Comparison of ENCODE assay signal across 8 mouse cellular contexts in genomic region chr4:133631769-133632411, GRCm38 (mm10). TPM values are rescaled to one million over a fixed set of nuclear protein-coding genes. Genes with fewer than 3 reads are reported as not detected.
A peak's percentile ranks its signal among the peaks of the same experiment; 100 is the strongest.
DNase-seq lines count a peak whose midpoint lies in the region; ATAC-seq lines count a peak whose summit lies in the region.

No protein-coding gene starts in this region.

- DNase-seq in thymus, postnatal 25 days = peak; percentile 24
- no peak for DNase-seq in thymus, adult 18-20 months
- DNase-seq in kidney, adult 9 months = peak; percentile 55
- DNase-seq in lung, postnatal 25 days (ENCODE audit: low spot score) = peak; percentile 58
- no peak for DNase-seq in spleen, postnatal 4 days (ENCODE audit: low spot score in 2 of 2)
- DNase-seq in gastrocnemius, postnatal 25 days = no peak

- peak overlapping the region; percentile 94 for H3K9ac ChIP-seq in forebrain, embryonic 16.5 days (replicated peaks; ENCODE audit: low read depth, low read length)

- no peaks in the 10 kb centered on the region for H3K9me3 ChIP-seq in forebrain, embryonic 16.5 days (ENCODE audit: control insufficient read depth, low read length)

- H3K27ac ChIP-seq in forebrain, embryonic 16.5 days (ENCODE audit: low read length) = no peak overlapping the region

- H3K27me3 ChIP-seq in forebrain, embryonic 16.5 days (replicated peaks; ENCODE audit: control insufficient read depth, insufficient read depth, low read length) = no peaks in the 10 kb centered on the region

- H3K36me3 ChIP-seq in forebrain, embryonic 16.5 days (ENCODE audit: control insufficient read depth, insufficient read depth) = 0 out of 2 replicates have a peak, but pooled peaks cover 2% of the 10 kb centered on the region

- peak overlapping the region; percentile 77 for H3K4me3 ChIP-seq in forebrain, embryonic 16.5 days (replicated peaks; ENCODE audit: low read length)

- ATAC-seq in forebrain, embryonic 16.5 days = no peak
- ATAC-seq in megakaryocyte-erythroid progenitor cell, adult 5-6 weeks (replicated peaks; ENCODE audit: low FRiP score, low TSS enrichment, poor library complexity, severe bottlenecking) = no peak

- H3K4me1 ChIP-seq in forebrain, embryonic 16.5 days (replicated peaks; ENCODE audit: control insufficient read depth, insufficient read depth, low read length) = peaks cover 17% of the 10 kb centered on the region

- peak overlapping the region; percentile 93 for H3K4me2 ChIP-seq in forebrain, embryonic 16.5 days (ENCODE audit: low read length)

- 35% methylated on average over 9 of the region's 9 CpGs for WGBS in forebrain, embryonic 16.5 days

RNA-seq across cellular contexts. Expression of gene Zdhhc18, which starts 18.1 kb away (rescaled TPM):
- polyA plus RNA-seq in forebrain, embryonic 16.5 days (2015; fragmentation: Nextera tagmentation; extraction: Ambion mirVana) = 3.5 and 4.5 TPM in 2 replicates
- total RNA-seq in megakaryocyte-erythroid progenitor cell, adult 5-6 weeks (2014; fragmentation: Nextera tagmentation) = 16.2 and 24.1 TPM in 2 replicates
- 5.0 and 8.1 TPM in 2 replicates for total RNA-seq in megakaryocyte-erythroid progenitor cell, adult 5-6 weeks (2017)
- total RNA-seq in gastrocnemius, postnatal 25 days (2021) = 10 to 100 TPM; 22.9 to 24.3 TPM

RNA-seq across cellular contexts. Expression of gene Sfn, which starts 29.9 kb away (rescaled TPM):
- polyA plus RNA-seq in forebrain, embryonic 16.5 days (2015; fragmentation: Nextera tagmentation; extraction: Ambion mirVana) = 1.0 and 1.6 TPM in 2 replicates
- total RNA-seq in megakaryocyte-erythroid progenitor cell, adult 5-6 weeks (2014; fragmentation: Nextera tagmentation) = 1.7 and 2.7 TPM in 2 replicates
- total RNA-seq in megakaryocyte-erythroid progenitor cell, adult 5-6 weeks (2017) = 1.3 and 2.0 TPM in 2 replicates
- total RNA-seq in gastrocnemius, postnatal 25 days (2021) = 1 to 10 TPM; 1.1 to 1.2 TPM

RNA-seq across cellular contexts. Expression of gene Pigv, which starts 40.6 kb away (rescaled TPM):
- polyA plus RNA-seq in forebrain, embryonic 16.5 days (2015; fragmentation: Nextera tagmentation; extraction: Ambion mirVana) = 14.7 and 15.5 TPM in 2 replicates
- 7.0 and 10.1 TPM in 2 replicates for total RNA-seq in megakaryocyte-erythroid progenitor cell, adult 5-6 weeks (2014; fragmentation: Nextera tagmentation)
- 2.3 and 12.4 TPM in 2 replicates for total RNA-seq in megakaryocyte-erythroid progenitor cell, adult 5-6 weeks (2017)
- total RNA-seq in gastrocnemius, postnatal 25 days (2021) = 1 to 10 TPM; 8.3 to 9.6 TPM

RNA-seq across cellular contexts. Expression of gene Gpn2, which starts 47.7 kb away (rescaled TPM):
- 21.4 and 22.9 TPM in 2 replicates for polyA plus RNA-seq in forebrain, embryonic 16.5 days (2015; fragmentation: Nextera tagmentation; extraction: Ambion mirVana)
- 16.0 and 20.9 TPM in 2 replicates for total RNA-seq in megakaryocyte-erythroid progenitor cell, adult 5-6 weeks (2014; fragmentation: Nextera tagmentation)
- 19.5 and 29.3 TPM in 2 replicates for total RNA-seq in megakaryocyte-erythroid progenitor cell, adult 5-6 weeks (2017)
- total RNA-seq in gastrocnemius, postnatal 25 days (2021) = 1 to 10 TPM; 4.6 to 4.9 TPM

RNA-seq across cellular contexts. Expression of gene Gpatch3, which starts 57.3 kb away (rescaled TPM):
- polyA plus RNA-seq in forebrain, embryonic 16.5 days (2015; fragmentation: Nextera tagmentation; extraction: Ambion mirVana) = 5.3 and 7.0 TPM in 2 replicates
- 1.2 and 6.2 TPM in 2 replicates for total RNA-seq in megakaryocyte-erythroid progenitor cell, adult 5-6 weeks (2014; fragmentation: Nextera tagmentation)
- total RNA-seq in megakaryocyte-erythroid progenitor cell, adult 5-6 weeks (2017) = 16.9 and 29.6 TPM in 2 replicates
- 1 to 10 TPM; 2.1 to 3.6 TPM for total RNA-seq in gastrocnemius, postnatal 25 days (2021)

Comparison
In these comparisons a context has a peak if more than half of its experiments do, and no peak if none do; other contexts are left out.
1. DNase-seq: peak in thymus, postnatal 25 days (single experiment), kidney, adult 9 months (single experiment) and lung, postnatal 25 days (single experiment); none in thymus, adult 18-20 months (0 of 2), spleen, postnatal 4 days (0 of 2) and gastrocnemius, postnatal 25 days (single experiment).